Mouse (Mus musculus): ENCODE results near the gene Pdzd3.
A peak's percentile ranks its signal among the peaks of the same experiment; 100 is the strongest.
"Not testable (repeated sequence)": the region's sequence is repeated elsewhere in the genome, so short reads cannot be mapped to it uniquely, and the experiment has no call there.

Gene Pdzd3

DNA sequence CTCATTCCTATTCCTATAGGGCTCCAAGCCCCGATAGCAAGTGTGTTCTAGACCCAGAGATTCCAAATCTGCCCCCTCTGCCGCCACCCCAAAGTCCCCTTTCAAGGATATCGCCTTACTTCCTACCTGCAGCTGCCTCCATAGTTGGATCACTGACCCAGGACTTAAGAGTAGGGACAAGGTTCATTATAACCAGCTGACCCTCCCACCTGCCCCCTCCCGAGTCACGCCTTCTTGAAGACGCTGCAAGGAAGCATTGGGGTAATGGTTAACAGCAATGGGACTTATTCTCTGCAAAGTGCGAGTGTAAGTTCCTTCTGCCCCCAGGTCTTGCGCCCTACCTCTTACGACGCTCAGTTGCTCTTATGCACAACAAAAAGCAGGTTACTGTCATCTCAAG, at the start of gene Pdzd3:
Gene Pdzd3 (minus strand): TSS at position 158 of the 400 bp plus-strand sequence.
- DNase-seq = peak; percentile 57 to 74

GRCm38 (mm10) chr9:44300001-44300400, 48.7 kb upstream of the Pdzd3 start:
- DNase-seq = not testable (repeated sequence)

DNA sequence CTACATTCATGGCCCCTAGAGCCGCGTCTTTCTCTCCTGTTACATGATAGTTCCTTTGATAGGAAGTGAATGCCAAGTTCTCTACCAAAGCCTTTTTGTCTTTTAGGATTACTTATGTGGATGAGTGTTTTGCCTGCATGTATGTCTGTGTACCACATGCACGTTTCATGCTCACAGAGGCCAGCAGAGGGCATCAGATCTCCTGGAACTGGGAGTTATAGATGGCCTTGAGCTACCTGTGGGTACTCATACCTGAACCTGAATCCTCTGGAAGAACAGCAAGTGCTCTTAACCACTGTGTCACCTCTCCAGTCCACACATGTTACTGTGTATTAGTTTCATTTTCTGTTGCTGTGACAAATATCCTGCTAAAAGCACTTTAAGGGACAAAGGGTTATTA, 41.2 kb upstream of the Pdzd3 start:
- DNase-seq = peak; percentile 67 to 73

DNA sequence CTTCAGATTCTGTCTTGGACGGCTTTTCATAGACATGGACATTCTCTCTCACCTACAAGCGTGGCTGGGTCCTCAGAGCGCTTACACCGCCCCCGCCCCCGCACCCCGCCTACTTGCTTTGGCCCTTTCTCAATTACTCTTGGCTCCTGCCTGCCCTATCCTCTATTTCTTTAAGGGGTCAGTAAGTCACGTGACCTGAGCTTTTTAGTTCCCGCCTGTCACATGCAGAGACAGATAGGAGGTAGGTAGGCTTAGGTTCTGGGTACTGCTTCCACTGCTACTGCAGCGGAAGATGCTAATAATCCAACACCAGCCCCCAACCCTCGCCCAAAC, 37.7 kb upstream of the Pdzd3 start:
- DNase-seq = peak in 1 of 2 experiments; percentile 13

GRCm38 (mm10) chr9:44288076-44288958, 37.0 kb upstream of the Pdzd3 start, which contains the start of gene Abcg4:
Abcg4 (minus strand) TSS chr9:44288615.
- DNase-seq = peak; percentile 46 to 59

GRCm38 (mm10) chr9:44287401-44288075, 36.3 kb upstream of the Pdzd3 start:
- DNase-seq = peak; percentile 43 to 46

GRCm38 (mm10) chr9:44287003-44287400, 35.7 kb upstream of the Pdzd3 start:
- no peak for DNase-seq

- peak in 1 of 2 experiments; percentile 22 for DNase-seq
Measured at GRCm38 (mm10) chr9:44286256-44286850, 35.1 kb upstream of the Pdzd3 start.

DNA sequence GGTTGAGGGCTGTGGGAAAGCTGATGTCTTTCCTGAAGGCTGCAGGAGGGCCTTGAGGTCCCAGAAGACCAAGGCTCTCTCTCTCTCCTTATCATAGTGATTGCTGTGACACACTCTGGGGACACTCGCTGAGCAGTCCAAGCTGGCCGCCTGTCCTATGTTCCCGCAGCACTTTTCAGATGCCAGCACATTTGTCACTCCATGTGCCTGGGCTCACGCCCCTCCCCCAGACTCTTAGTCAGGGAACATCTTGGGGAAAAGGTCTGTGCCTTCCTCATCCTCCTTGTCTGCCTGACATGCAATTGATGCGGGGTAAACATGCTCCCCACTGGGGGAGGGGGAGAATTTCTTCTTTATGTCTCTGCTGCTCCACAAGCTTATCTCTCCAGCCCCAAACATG, 31.9 kb upstream of the Pdzd3 start:
- peak in 1 of 2 experiments; percentile 12 for DNase-seq

GRCm38 (mm10) chr9:44269973-44270372, 18.7 kb upstream of the Pdzd3 start:
- no peak for DNase-seq

DNA sequence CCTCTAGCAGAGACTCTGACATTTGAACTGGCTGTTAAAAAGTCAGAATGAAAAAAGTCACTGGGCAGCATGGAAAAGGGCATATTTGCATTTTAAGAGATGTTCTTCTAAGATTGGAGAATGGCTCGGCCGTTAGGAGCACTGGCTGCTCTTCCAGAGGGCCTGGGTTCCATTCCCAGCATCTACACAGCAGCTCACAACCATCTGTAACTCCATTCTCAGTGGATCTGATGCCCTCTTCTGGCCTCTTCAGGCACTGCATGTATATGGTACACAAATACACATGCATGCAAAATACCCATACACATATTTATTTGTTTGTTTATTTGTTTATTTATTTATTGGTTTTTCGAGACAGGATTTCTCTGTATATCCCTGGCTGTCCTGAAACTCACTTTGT, 17.8 kb upstream of the Pdzd3 start:
- peak; percentile 49 to 51 for DNase-seq

- peak in 1 of 2 experiments; percentile 30 for DNase-seq
Measured at GRCm38 (mm10) chr9:44268432-44268831, 17.2 kb upstream of the Pdzd3 start, which contains the start of gene Nlrx1. Nlrx1 (minus strand) TSS chr9:44268599.

DNA sequence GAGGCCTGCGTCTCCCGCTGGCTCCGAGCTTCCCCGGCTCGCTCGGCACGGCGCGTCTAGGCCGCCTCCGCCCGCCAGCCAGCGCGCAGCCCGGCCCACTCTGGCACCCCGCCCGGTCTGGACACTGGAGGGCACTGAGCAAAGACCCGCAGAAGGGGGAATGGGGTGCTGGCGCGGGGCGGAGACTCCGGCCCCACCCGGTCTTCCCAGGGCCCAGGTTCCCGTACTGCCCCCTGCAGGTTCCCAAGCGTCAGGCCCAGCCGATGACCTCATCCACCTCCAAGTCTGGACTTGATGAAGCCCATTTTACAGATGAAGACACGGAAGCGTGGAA, 16.7 kb upstream of the Pdzd3 start:
- peak; percentile 94 to 96 for DNase-seq

- DNase-seq = peak; percentile 58 to 68
Measured at GRCm38 (mm10) chr9:44267319-44268026, 16.2 kb upstream of the Pdzd3 start.

GRCm38 (mm10) chr9:44266478-44267226, 15.4 kb upstream of the Pdzd3 start:
- DNase-seq = no peak

GRCm38 (mm10) chr9:44261388-44261787, 10.1 kb upstream of the Pdzd3 start:
- DNase-seq = no peak

DNA sequence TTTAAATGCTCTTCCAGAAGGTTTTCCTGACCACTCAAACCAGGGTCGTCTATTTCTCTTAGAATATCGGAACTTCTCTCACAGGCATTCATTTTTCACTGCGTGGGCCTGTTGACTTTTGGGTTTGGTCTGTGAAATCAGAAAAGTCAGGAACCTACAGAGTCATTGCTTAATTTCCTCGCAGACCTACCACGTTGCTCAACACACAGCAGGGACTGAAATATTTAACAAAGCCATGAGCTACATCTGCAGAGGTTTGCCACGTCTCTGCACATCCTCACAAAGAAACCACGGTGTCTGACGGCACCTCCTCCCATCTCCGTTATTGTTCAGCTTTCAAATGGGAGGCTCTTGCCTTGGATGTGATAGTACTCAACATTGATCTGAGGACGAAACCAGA, 7.7 kb upstream of the Pdzd3 start:
- DNase-seq = no peak

GRCm38 (mm10) chr9:44256213-44256612, 4.9 kb upstream of the Pdzd3 start:
- DNase-seq = no peak

DNA sequence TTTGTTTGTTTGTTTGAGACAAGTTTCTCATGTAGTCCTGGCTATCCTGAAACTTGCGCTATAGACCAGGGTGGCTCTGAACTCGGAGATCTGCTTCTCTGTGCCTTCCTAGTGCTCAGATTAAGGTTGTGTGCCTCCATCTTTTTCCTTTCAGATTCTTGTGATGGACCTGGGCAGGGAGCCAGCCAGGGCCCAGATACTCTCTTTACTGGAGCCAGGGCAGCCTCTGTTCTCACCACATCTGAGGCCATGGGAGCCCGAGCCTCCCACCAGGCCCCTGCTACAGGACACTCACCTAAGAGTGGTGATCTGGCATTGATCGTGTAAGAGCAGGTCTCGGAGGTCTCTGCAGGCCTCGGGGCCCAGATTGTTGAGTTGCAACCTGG, 3.9 kb upstream of the Pdzd3 start:
- no peak for DNase-seq

- DNase-seq = no peak
Measured at GRCm38 (mm10) chr9:44254508-44255135, 3.4 kb upstream of the Pdzd3 start.

DNA sequence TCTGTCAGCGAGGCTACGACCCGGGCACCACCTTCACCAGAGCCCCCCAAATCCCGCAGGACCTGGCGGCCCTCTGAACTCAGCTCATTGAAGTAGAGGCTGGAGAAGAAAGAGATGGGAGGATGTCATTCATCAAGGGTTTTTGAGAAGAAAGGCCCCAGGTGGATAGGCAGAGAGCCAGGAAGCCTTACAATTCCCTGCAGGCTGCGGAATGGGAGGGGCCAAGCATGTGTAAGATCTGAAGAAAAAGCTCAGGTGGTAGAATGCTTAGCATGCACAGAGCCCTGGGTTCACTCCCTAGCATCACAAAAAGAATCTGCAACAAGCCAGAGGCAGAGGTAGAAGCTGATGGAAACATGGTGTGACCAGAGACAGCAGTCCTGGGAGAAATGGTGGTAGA, 2.2 kb upstream of the Pdzd3 start:
- no peak for DNase-seq

- peak; percentile 37 to 50 for DNase-seq
Measured at GRCm38 (mm10) chr9:44250445-44250844, 826 bp downstream of the Pdzd3 start.
